Comparison of ENCODE assay signal across 8 mouse cellular contexts in the genomic region with DNA sequence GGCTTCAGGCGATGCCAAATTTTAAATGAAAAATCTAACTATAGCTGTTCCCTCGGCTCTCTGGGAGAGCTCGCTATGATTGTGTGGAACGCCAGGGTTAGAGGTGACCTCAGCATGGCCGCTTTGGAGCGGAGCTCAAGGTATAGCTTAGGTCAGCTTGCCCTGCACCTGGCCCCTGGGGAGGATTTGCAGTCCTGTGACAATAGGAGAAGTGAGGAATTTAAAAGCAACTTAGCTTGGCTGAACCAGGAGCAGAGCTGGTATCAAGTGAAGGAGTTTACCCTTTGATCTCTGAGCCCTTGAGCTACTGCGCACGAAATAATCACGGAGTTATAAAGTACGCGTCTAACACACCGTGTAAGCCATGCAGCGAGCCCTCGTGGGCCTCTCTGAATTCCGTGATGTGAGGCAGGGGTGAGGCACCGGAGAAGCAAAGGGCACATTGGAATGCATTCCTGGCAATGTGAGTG.
DNase-seq lines count a peak whose midpoint lies in the region; ATAC-seq and TF ChIP-seq lines count a peak whose summit lies in the region.

No protein-coding gene starts in this region.

- no peak for TF ChIP-seq CTCF in layer of hippocampus, adult 2 months (conservative IDR thresholded peaks at IDR 0.05)

- peak; percentile 82 for ATAC-seq in heart, embryonic 16.5 days (replicated peaks; ENCODE audit: extremely low read depth, insufficient read depth, low FRiP score)
- peak; percentile 87 for ATAC-seq in midbrain, embryonic 13.5 days

- H3K36me3 ChIP-seq in heart, embryonic 16.5 days (ENCODE audit: control insufficient read depth, insufficient read depth) = no peaks in the 10 kb centered on the region
- H3K36me3 ChIP-seq in midbrain, embryonic 13.5 days = no peaks in the 10 kb centered on the region

- no peaks in the 10 kb centered on the region for H3K27me3 ChIP-seq in heart, embryonic 16.5 days (ENCODE audit: control insufficient read depth, insufficient read depth, low read length)
- no peaks in the 10 kb centered on the region for H3K27me3 ChIP-seq in midbrain, embryonic 13.5 days

- no peaks in the 10 kb centered on the region for H3K9me3 ChIP-seq in heart, embryonic 16.5 days (replicated peaks; ENCODE audit: control insufficient read depth, low read length)
- no peaks in the 10 kb centered on the region for H3K9me3 ChIP-seq in midbrain, embryonic 13.5 days

- peak overlapping the region; percentile 40 for H3K4me3 ChIP-seq in layer of hippocampus, adult 2 months
- peak overlapping the region; percentile 37 for H3K4me3 ChIP-seq in heart, embryonic 16.5 days (ENCODE audit: low read length)
- H3K4me3 ChIP-seq in midbrain, embryonic 13.5 days (replicated peaks) = peak overlapping the region; percentile 35

- peaks cover 8% of the 10 kb centered on the region for H3K4me1 ChIP-seq in heart, embryonic 16.5 days (ENCODE audit: control insufficient read depth, insufficient read depth, low read length)
- H3K4me1 ChIP-seq in midbrain, embryonic 13.5 days (replicated peaks) = peaks cover 16% of the 10 kb centered on the region

- peak overlapping the region; percentile 68 for H3K4me2 ChIP-seq in heart, embryonic 16.5 days (ENCODE audit: low read depth, low read length)
- peak overlapping the region; percentile 64 for H3K4me2 ChIP-seq in midbrain, embryonic 13.5 days (replicated peaks)

- peak overlapping the region; percentile 41 for H3K9ac ChIP-seq in heart, embryonic 16.5 days (ENCODE audit: low read length)
- H3K9ac ChIP-seq in midbrain, embryonic 13.5 days (replicated peaks) = peak overlapping the region; percentile 58

- no peak for DNase-seq in layer of hippocampus, adult 2 months (ENCODE audit: low spot score in 2 of 2)
- DNase-seq in layer of hippocampus, adult 11-12 months (ENCODE audit: low spot score) = no peak
- DNase-seq in cerebellum, postnatal 36 days = peak; percentile 18 to 31
- DNase-seq in kidney, postnatal 10 days = peak; percentile 44
- DNase-seq in urinary bladder, postnatal 4 days (ENCODE audit: low spot score in 2 of 2) = no peak
- no peak for DNase-seq in urinary bladder, postnatal 10 days (ENCODE audit: low spot score)

- H3K27ac ChIP-seq in layer of hippocampus, adult 2 months = peak overlapping the region; percentile 28
- peak overlapping the region; percentile 80 for H3K27ac ChIP-seq in heart, embryonic 16.5 days (ENCODE audit: low read length)
- H3K27ac ChIP-seq in midbrain, embryonic 13.5 days = peak overlapping the region; percentile 65

- WGBS in heart, embryonic 16.5 days = 6% methylated on average over 16 of the region's 16 CpGs
- 2% methylated on average over 16 of the region's 16 CpGs for WGBS in midbrain, embryonic 13.5 days

Comparison
In these comparisons a context has a peak if more than half of its experiments do, and no peak if none do; other contexts are left out.
1. DNase-seq: peak in cerebellum, postnatal 36 days (2 of 2) and kidney, postnatal 10 days (single experiment); none in layer of hippocampus, adult 2 months (0 of 2), layer of hippocampus, adult 11-12 months (single experiment), urinary bladder, postnatal 4 days (0 of 2) and urinary bladder, postnatal 10 days (single experiment).
2. H3K27ac ChIP-seq: peak in every context shown above with its lines; median percentile 80 in heart, embryonic 16.5 days; 65 in midbrain, embryonic 13.5 days; 28 in layer of hippocampus, adult 2 months.
3. Peak in every context shown above with its lines, with median percentiles within 50 percentile points of each other: H3K4me3 ChIP-seq.